Comparison of ENCODE assay signal across 11 mouse cellular contexts in the genomic region with DNA sequence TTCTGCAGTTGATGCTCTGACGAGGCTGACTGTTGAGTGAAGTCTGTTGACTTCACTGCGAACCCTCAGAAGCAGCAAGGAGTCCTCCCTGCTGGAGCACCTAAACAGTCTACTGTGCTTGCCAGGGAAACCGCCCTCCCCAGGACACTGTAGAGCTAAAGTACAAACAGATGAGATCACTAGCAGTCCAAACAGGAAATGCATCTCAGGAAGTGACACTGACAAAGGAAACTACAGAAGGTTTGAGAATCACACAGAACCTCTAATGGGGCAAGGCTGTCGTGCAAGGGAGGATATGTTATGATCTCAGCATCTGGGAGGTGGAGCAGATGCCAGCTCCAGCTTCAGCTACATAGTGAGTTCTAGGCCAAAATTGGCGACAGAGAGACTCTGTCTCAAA. TPM values are rescaled to one million over a fixed set of nuclear protein-coding genes. Genes with fewer than 3 reads are reported as not detected.
DNase-seq lines count a peak whose midpoint lies in the region; ATAC-seq and TF ChIP-seq lines count a peak whose summit lies in the region.
"Had no signal": no experiment of that assay in that cellular context is flagged by ENCODE, and none has a peak within 500 bp of the region (broad histone marks: within the 10 kb centered on the region; RNA-seq: fewer than 3 reads in every experiment).

No protein-coding gene starts in this region.

- H3K4me2 ChIP-seq in liver, postnatal 0 days (ENCODE audit: low read depth, low read length), result no peak overlapping the region
- H3K4me2 ChIP-seq in liver, embryonic 12.5 days, result no peak overlapping the region
- H3K4me2 ChIP-seq in CH12.LX (ENCODE audit: insufficient read depth, low read depth, poor library complexity, severe bottlenecking), result no peak overlapping the region
- H3K4me2 ChIP-seq: heart, embryonic 11.5 days; midbrain, embryonic 12.5 days; neural tube, embryonic 15.5 days had no signal

- H3K27ac ChIP-seq in liver, postnatal 0 days (ENCODE audit: low read depth), result no peak overlapping the region
- H3K27ac ChIP-seq in liver, embryonic 12.5 days, result no peak overlapping the region
- no peak overlapping the region for H3K27ac ChIP-seq in CH12.LX (ENCODE audit: insufficient read depth, low read depth)
- H3K27ac ChIP-seq: hindbrain, embryonic 10.5 days; midbrain, embryonic 12.5 days; neural tube, embryonic 15.5 days had no signal

- no peak for TF ChIP-seq CTCF in liver, postnatal 0 days (IDR thresholded peaks at IDR 0.05; ENCODE audit: low read depth)
- TF ChIP-seq CTCF in CH12.LX (conservative IDR thresholded peaks at IDR 0.05 in 1 of 2, IDR thresholded peaks at IDR 0.05 in 1 of 2; ENCODE audit: low read depth in 2 of 2, low read length in 2 of 2), result no peak

- no peak for TF ChIP-seq RAD21 in CH12.LX (IDR thresholded peaks at IDR 0.05; ENCODE audit: low read depth, low read length)

- dilution Hi-C loops in CH12.LX (cut with MboI; ENCODE audit: extremely low pct_ligation_motif_present, extremely low pct_unique_long_range_greater_than_20kb, low sequenced_read_pairs), result no loop called here

- 0 out of 2 replicates have a peak, but pooled peaks have one; percentile 21 for ATAC-seq in liver, postnatal 0 days
- ATAC-seq in liver, embryonic 12.5 days, result no peak

- 54% methylated on average over 5 of the region's 5 CpGs for WGBS in liver, postnatal 0 days (ENCODE audit: insufficient replicate concordance)
- WGBS in liver, embryonic 12.5 days (ENCODE audit: insufficient replicate concordance), result 35% methylated on average over 5 of the region's 5 CpGs

- no peak for TF ChIP-seq EP300 in liver, postnatal 0 days (IDR thresholded peaks at IDR 0.05; ENCODE audit: low read depth)
- TF ChIP-seq EP300 in CH12.LX (IDR thresholded peaks at IDR 0.05; ENCODE audit: low read length), result no peak

- H3K4me1 ChIP-seq in liver, postnatal 0 days (ENCODE audit: insufficient read depth), result no peaks in the 10 kb centered on the region
- no peaks in the 10 kb centered on the region; the same call in 1 of the 2 replicates for H3K4me1 ChIP-seq in liver, embryonic 12.5 days
- peaks cover 3 to 7% of the 10 kb centered on the region in 2 experiments; a peak in 2 of 4 replicates for H3K4me1 ChIP-seq in CH12.LX (ENCODE audit: control insufficient read depth in 1 of 2, insufficient read depth in 2 of 2)
- H3K4me1 ChIP-seq: neural tube, embryonic 15.5 days had no signal

- DNase-seq in liver, postnatal 0 days, result no peak
- DNase-seq in CH12.LX (ENCODE audit: extremely low read depth), result no peak
- peak; percentile 44 for DNase-seq in lung, postnatal 25 days (ENCODE audit: low spot score)
- peak; percentile 21 for DNase-seq in thymus, postnatal 14 days
- DNase-seq in heart, adult 18-20 months, result no peak
- no peak for DNase-seq in adrenal gland, postnatal 10 days

- no peaks in the 10 kb centered on the region for H3K79me2 ChIP-seq in CH12.LX (replicated peaks; ENCODE audit: control insufficient read depth, extremely low read depth, insufficient read depth, poor library complexity, severe bottlenecking)

- no peak overlapping the region for H3K9ac ChIP-seq in liver, postnatal 0 days (replicated peaks)
- no peak overlapping the region for H3K9ac ChIP-seq in liver, embryonic 12.5 days
- no peak overlapping the region for H3K9ac ChIP-seq in CH12.LX (ENCODE audit: insufficient read depth, low read depth)
- H3K9ac ChIP-seq: midbrain, embryonic 12.5 days; neural tube, embryonic 15.5 days had no signal

- TF ChIP-seq POLR2A in CH12.LX (IDR thresholded peaks at IDR 0.05; ENCODE audit: low read depth, low read length), result no peak

- H3K4me3 ChIP-seq in liver, postnatal 0 days (ENCODE audit: low read depth, low read length), result no peak overlapping the region
- no peak overlapping the region for H3K4me3 ChIP-seq in liver, embryonic 12.5 days
- H3K4me3 ChIP-seq in CH12.LX (replicated peaks in 1 of 3; ENCODE audit: low read depth in 2 of 3, low read length in 2 of 3, poor library complexity in 1 of 3), result no peak overlapping the region
- H3K4me3 ChIP-seq: hindbrain, embryonic 10.5 days; midbrain, embryonic 12.5 days; neural tube, embryonic 15.5 days had no signal

- H3K36me3 ChIP-seq in liver, postnatal 0 days (replicated peaks; ENCODE audit: insufficient read depth, low read length), result no peaks in the 10 kb centered on the region
- H3K36me3 ChIP-seq in liver, embryonic 12.5 days, result no peaks in the 10 kb centered on the region
- no peaks in the 10 kb centered on the region for H3K36me3 ChIP-seq in CH12.LX (replicated peaks in 1 of 2; ENCODE audit: control insufficient read depth in 1 of 2, insufficient read depth in 1 of 2, low read length in 1 of 2)
- H3K36me3 ChIP-seq: hindbrain, embryonic 10.5 days; midbrain, embryonic 12.5 days; neural tube, embryonic 15.5 days had no signal

- H3K27me3 ChIP-seq in liver, postnatal 0 days (ENCODE audit: insufficient read depth, low read length), result no peaks in the 10 kb centered on the region
- H3K27me3 ChIP-seq in liver, embryonic 12.5 days (replicated peaks), result no peaks in the 10 kb centered on the region
- no peaks in the 10 kb centered on the region for H3K27me3 ChIP-seq in CH12.LX (replicated peaks)
- H3K27me3 ChIP-seq: midbrain, embryonic 12.5 days; neural tube, embryonic 15.5 days had no signal

- in situ Hi-C loops in CH12.LX (cut with MboI; ENCODE audit: low pct_ligation_motif_present, low pct_unique_long_range_greater_than_20kb, low sequenced_read_pairs), result no loop called here

- no peaks in the 10 kb centered on the region for H3K9me3 ChIP-seq in liver, postnatal 0 days (ENCODE audit: low read length)
- H3K9me3 ChIP-seq in liver, embryonic 12.5 days (replicated peaks), result no peaks in the 10 kb centered on the region
- no peaks in the 10 kb centered on the region for H3K9me3 ChIP-seq in CH12.LX (replicated peaks; ENCODE audit: low read length)
- H3K9me3 ChIP-seq: hindbrain, embryonic 10.5 days; midbrain, embryonic 12.5 days; neural tube, embryonic 15.5 days had no signal

TF ChIP-seq in CH12.LX, 34 proteins besides CTCF, POLR2A, EP300 and RAD21:
- TF ChIP-seq ZNF384 (IDR thresholded peaks at IDR 0.05; ENCODE audit: low read depth, low read length), result no peak
- TF ChIP-seq TBP (conservative IDR thresholded peaks at IDR 0.05; ENCODE audit: low read depth, low read length), result no peak
- TF ChIP-seq ELF1 (IDR thresholded peaks at IDR 0.05; ENCODE audit: low read depth, low read length), result 0 out of 2 replicates have a peak, but pooled peaks have one; percentile 16

RNA-seq across cellular contexts. Expression of gene Plekhm3, which starts 14.1 kb away (rescaled TPM):
- 1.1 and 1.4 TPM in 2 replicates for polyA plus RNA-seq in liver, postnatal 0 days (2015; fragmentation: Nextera tagmentation; extraction: Ambion mirVana)
- 3.1 and 3.8 TPM in 2 replicates for polyA plus RNA-seq in liver, embryonic 12.5 days (2016; fragmentation: Nextera tagmentation; extraction: Ambion mirVana)
- total RNA-seq in CH12.LX (2012; rRNA removed) (14.1 and 14.6 TPM in 2 replicates), CH12.LX (2014; rRNA removed) (9.5 and 9.9 TPM in 2 replicates)
- polyA plus RNA-seq in CH12.LX (2012; ENCODE audit: insufficient read length, low read depth), result 11.3 and 13.0 TPM in 2 replicates
- total RNA-seq in heart, adult 18-20 months (2021), result 1 to 10 TPM; 6.6 to 7.1 TPM
- total RNA-seq in adrenal gland, postnatal 10 days (2021), result 10 to 100 TPM; 16.2 to 22.5 TPM

Comparison
In these comparisons a context has a peak if more than half of its experiments do, and no peak if none do; other contexts are left out.
1. DNase-seq: peak in lung, postnatal 25 days (single experiment) and thymus, postnatal 14 days (single experiment); none in liver, postnatal 0 days (single experiment), CH12.LX (single experiment), heart, adult 18-20 months (0 of 2) and adrenal gland, postnatal 10 days (single experiment).